Mouse (Mus musculus): ENCODE measurements around the gene Il1r1.
"Not testable (repeated sequence)": the region's sequence is repeated elsewhere in the genome, so short reads cannot be mapped to it uniquely, and the experiment has no call there.

Gene Il1r1

DNA sequence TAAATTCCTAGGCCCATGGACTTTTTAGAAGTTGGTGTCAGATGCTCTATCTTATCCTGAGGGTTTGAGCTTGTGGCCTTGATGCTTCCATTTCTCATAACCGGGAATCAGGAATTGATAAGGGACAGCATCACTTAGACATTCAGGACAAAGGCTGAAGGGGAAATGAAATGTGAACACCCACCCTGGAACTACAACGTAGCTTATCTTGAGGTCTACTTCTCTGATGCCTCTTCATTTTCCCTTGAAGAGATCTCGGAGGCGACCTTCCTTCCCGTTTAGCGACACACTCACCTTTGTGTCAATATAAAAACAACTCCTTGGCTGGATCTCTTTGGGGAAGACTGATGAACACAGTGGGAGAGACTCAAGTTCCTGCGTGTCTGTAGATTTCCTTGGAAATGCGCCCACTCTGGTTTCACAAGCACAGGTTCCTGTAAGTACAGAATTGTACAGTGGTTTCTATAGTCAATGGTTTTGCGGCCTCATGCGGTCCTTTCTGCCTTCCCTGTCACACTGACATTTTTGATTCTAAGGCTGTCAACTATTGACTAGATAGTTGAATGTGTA, 46.7 kb downstream of the Il1r1 start:
- DNase-seq (ENCODE audit: low spot score), result no peak

DNA sequence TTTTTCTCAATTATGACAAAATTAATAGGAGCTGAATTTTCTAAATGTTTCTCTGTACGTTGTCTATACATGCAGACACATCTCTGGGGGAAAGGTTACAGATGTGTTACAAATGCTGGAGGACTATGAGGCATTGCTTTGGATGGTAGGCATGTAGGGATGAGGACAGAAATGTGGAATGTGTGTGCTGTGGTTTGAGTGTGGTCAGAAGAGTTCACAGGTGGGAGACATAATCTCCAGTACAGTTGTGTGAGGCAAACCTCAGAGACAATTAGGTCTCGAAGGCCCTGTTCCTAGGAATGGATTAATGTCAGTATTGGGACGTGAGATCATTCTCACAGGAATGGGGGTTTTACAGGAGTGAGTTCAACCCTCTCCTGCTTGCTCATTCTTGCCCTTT, 47.3 kb downstream of the Il1r1 start:
- no peak for DNase-seq (ENCODE audit: low spot score)

- no peak for DNase-seq (ENCODE audit: low spot score)
Observed at GRCm38 (mm10) chr1:40273491-40273890, 48.6 kb downstream of the Il1r1 start.

GRCm38 (mm10) chr1:40275285-40276013, 50.6 kb downstream of the Il1r1 start:
- DNase-seq (ENCODE audit: low spot score), result no peak

GRCm38 (mm10) chr1:40277944-40278343, 53.1 kb downstream of the Il1r1 start:
- no peak for DNase-seq (ENCODE audit: low spot score)

DNA sequence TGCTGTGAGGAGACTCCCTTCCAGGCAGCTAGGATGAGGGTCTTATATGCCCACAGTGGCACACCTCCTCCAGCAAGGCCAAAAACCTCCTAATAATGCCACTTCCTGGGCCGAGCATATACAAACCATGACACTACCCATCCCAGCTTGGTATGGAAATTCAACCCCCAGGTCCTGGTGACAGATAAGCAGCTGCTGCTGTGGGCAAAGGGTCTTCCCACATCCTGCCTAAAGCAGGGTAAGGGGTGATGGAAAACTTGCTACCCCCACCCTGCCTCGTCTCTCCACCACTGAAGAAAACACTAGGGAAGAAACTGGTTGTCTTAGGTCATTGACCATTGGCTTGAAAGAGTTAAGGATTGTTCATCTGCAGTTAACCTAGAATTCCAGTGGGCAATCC, 53.8 kb downstream of the Il1r1 start:
- DNase-seq (ENCODE audit: low spot score), result no peak

DNA sequence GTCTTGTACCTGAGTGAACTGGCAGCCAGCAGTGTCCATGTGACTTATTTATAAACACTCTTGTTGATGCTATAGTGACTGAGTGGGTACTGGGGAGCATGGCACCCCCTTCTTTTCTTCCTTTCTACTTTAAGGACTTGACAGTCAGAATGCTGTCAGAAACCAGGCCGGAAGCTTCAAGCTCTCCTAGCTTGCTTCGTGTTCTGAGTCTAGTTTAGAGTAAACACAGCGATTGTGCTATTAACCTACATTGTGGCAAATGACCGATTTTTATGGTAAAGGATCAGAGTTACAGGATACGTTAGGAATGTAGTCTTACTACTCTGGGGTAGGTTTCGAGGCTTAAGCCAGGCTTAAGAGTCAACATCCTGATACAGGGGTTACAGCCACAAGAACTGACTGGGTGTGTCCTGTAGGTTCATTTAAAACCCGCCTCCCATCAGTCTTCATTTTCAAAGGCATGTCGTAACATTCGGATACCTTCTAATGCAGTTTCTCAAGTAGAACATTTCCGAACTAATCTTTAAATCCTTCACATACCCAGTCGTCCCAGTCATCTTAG, 54.4 kb downstream of the Il1r1 start:
- DNase-seq (ENCODE audit: low spot score), result no peak

- DNase-seq (ENCODE audit: low spot score), result no peak
Observed at GRCm38 (mm10) chr1:40281950-40282349, 57.1 kb downstream of the Il1r1 start.

DNA sequence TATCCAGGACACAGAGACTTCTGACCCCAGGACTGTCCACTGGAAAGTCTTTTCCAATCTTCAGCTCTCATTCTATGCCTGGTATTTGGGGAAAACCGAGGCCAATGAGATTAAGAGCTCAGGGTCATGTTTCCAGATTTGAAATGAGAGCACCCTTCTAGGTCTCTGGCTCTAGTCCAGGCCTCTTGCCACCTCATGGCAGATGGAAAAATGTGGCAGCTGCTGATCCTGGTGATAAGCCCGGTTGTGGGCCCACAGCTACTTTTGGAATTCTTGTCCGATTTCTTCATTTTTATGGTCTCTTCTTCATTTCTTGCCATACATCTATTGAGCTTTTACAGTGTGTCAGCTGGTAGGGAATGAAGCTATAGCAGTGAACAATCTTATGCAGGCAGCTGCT, 57.5 kb downstream of the Il1r1 start:
- DNase-seq (ENCODE audit: low spot score), result no peak

DNA sequence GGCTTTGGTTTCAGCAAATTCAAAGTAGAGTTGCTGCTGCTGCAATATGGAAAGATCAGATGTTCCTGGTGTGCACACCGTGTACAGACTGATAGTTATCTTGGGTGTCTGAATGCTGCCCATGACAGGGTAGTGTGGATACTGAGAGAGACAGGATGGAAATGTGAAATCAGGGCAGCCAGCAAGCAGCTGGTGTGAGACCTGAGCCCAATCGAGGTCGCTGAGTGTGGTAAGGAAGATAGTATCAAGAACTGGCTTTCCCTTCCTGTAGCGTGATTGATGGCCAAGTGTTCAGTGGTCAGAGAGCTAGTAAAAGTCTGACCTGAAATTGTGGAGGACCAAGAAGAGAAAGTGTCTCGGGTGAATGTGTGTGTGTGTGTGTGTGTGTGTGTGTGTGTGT, 59.1 kb downstream of the Il1r1 start:
- no peak for DNase-seq (ENCODE audit: low spot score)

DNA sequence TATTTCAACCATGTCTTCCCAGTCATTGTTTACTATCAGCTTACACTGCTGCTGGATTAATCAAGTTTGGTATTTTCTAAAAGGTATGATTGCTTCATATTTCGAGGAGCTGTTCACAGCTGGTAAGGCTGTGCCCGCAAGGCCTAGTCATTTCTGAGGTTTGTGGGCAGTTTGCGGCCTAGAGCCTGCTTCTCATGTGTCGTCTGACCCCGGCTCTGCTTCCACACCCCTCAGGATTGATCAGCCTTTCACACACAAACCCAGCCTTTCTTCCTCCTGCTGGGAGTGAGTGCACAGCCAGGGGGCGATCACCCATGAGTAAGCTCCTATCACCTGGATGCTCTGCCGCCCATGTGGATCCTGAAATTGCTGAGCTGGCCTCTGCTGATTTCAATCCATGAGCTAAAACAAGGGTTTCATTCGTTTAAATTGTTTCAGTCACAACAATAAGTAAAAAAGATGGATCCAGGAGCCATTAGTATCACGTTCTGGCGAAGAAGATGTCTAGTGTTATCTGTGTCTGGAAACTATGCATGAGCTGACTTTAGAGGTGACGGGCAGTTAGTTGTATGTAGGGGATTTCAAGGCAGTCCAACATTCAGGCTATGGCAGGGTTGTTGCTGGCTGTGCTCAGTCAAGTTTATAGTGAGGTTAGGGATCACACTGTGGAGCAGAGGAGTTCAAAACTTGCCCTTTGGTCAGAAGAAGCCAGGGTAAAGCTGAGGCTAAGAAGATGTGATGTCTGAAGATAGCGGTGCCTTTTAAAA, 65.8 kb downstream of the Il1r1 start:
- no peak for DNase-seq (ENCODE audit: low spot score)

DNA sequence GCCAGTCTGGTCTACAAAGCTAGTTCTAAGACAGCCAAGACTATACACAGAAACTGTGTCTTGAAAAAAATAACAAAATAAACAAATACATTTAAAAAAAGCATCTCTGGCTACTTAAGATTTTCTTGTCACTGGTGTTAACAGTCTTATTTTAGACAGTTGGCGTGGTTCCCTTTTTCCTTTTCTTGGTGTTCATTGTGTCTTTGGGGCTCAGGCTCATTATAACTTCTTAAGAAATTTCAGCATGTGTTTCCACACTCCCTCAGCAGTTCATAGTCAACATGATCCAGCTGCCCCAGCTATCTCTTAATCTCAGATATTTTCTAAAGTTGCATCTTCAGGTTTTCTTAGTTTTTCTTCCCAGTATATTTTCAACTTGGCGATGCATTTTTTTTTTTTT, 67.4 kb downstream of the Il1r1 start:
- DNase-seq (ENCODE audit: low spot score), result no peak

GRCm38 (mm10) chr1:40293891-40294290, 69.0 kb downstream of the Il1r1 start:
- no peak for DNase-seq (ENCODE audit: low spot score)

GRCm38 (mm10) chr1:40294824-40295223, 69.9 kb downstream of the Il1r1 start:
- DNase-seq (ENCODE audit: low spot score), result no peak

DNA sequence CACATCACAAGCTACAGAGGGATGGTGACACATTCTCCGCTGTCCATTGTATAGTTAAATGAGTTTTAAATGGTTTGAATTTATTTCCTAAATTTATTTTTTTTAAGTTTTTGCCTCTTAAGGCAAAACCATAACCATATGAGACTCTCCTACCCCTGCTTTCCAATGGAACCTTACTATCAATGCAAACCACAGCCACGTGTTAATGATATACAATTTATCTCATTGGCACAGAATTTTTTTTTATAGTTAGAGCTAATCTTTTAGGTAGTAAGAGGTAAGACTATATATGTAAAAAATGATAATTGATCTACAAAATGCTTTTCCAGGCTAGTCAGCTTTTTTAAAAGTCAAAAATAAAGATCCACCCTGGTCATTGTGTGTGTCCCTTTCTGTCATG, 73.2 kb downstream of the Il1r1 start:
- no peak for DNase-seq (ENCODE audit: low spot score)

DNA sequence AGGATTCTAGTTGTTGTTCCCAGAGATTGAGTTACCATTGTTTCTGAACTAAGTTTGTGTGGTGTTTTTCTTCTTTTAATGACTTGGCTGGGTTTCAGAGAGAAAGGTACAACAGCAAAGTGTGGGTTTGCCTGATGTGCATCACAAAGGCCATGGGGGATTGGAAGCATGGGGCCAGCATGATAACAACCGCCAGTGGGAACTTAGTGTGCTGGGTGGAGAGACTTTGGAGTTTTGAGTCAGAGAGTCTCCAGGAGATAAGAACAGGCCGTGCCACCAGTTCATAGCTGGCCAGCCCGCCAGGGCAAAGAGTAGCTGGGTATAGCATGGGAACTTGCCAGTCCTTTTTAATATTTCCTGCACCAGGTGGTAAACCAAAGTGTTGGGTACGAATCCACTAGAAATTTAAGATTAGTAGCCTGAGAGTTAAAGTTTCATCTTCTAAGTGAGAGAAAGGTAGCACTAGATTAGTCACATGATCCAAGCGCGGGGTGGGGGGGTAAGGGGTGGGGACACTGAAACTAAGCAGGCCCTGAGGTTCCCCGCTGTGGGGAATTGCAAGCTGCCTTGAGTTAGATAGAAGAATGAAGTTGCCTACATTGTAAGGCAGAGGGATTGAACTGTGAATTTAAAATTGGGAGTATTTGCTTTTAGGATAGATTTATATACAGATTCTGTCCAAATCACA, 78.4 kb downstream of the Il1r1 start:
- DNase-seq (ENCODE audit: low spot score), result no peak

- DNase-seq (ENCODE audit: low spot score), result not testable (repeated sequence)
Observed at GRCm38 (mm10) chr1:40304321-40304720, 79.4 kb downstream of the Il1r1 start.

DNA sequence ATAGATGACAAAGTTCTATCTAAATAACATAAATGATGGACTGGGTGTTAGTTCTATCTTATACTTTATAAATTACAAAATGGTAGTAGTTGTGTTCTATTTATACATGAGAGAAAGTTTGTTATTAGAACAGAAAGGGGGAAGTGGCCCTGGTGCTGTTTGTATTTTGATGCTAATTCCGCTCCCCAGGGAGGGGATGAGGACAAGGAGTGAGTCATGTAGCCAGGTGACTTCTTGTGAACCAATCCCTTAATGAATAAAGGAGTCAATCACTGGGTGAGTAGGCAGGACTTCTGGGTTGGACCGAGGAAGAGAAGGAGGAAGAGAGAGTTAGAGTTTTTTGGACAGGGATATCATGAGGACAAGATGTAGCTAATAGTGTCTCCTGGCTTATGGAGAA, 81.2 kb downstream of the Il1r1 start:
- no peak for DNase-seq (ENCODE audit: low spot score)

GRCm38 (mm10) chr1:40311123-40311522, 86.2 kb downstream of the Il1r1 start:
- DNase-seq (ENCODE audit: low spot score), result no peak

DNA sequence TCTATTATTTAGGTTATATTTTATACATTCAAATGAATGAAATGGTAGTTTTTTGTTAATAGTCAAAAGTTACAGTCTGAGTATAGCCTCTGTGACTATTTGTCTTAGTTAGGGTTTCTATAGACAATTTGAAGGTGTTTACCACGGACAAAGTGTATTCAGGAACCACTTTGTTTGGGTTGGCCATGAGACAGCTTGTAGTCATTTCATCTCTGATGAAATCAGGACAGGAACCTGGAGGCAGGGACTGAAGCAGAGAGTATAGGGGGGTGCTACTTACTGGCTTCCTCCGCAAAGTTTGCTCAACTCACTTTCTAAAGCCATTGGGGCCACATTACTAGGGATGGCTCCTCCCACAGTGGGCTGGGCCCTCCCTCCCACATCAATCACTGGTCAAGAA, 86.7 kb downstream of the Il1r1 start:
- no peak for DNase-seq (ENCODE audit: low spot score)

- DNase-seq (ENCODE audit: low spot score), result no peak
Observed at GRCm38 (mm10) chr1:40314016-40314415, 89.1 kb downstream of the Il1r1 start.

GRCm38 (mm10) chr1:40317657-40318056, 92.8 kb downstream of the Il1r1 start:
- no peak for DNase-seq (ENCODE audit: low spot score)

All from urinary bladder, postnatal 10 days (tissue).